Mouse (Mus musculus) forebrain, embryonic 12.5 days (tissue): ENCODE data around the gene Gja10. TPM values are rescaled to one million over a fixed set of nuclear protein-coding genes. Genes with fewer than 3 reads are reported as not detected.

Experiments used
- ATAC-seq: fragments of 200-750 bp; cut with Nextera tagmentation; 2 replicates; pipeline ENCODE4 v1.8.0; 2017; ENCODE audit warnings: moderate TSS enrichment; ENCODE audit not compliant: low FRiP score
- H3K27ac ChIP-seq: fragments of 300-500 bp; sonication (generic); 2 replicates; pipeline ENCODE4 v1.5.1; 2016; ENCODE audit warnings: mild to moderate bottlenecking
- H3K27me3 ChIP-seq: fragments of 300-500 bp; sonication (generic); 2 replicates; pipeline ENCODE4 v1.6.1; 2016; ENCODE audit warnings: mild to moderate bottlenecking
- H3K36me3 ChIP-seq: fragments of 300-500 bp; sonication (generic); replicated peaks from 2 replicates; pipeline ENCODE4 v1.6.1; 2016; ENCODE audit warnings: mild to moderate bottlenecking
- H3K4me1 ChIP-seq: fragments of 300-500 bp; sonication (generic); 2 replicates; pipeline ENCODE4 v1.6.1; 2016
- H3K4me2 ChIP-seq: fragments of 300-500 bp; sonication (generic); 2 replicates; pipeline ENCODE4 v1.6.1; 2016; ENCODE audit warnings: mild to moderate bottlenecking, moderate library complexity
- H3K4me3 ChIP-seq: fragments of 300-500 bp; sonication (generic); replicated peaks from 2 replicates; pipeline ENCODE4 v1.5.1; 2016; ENCODE audit warnings: mild to moderate bottlenecking
- H3K9ac ChIP-seq: fragments of 300-500 bp; sonication (generic); 2 replicates; pipeline ENCODE4 v1.6.1; 2016; ENCODE audit warnings: mild to moderate bottlenecking
- H3K9me3 ChIP-seq: fragments of 300-500 bp; sonication (generic); 2 replicates; pipeline ENCODE4 v1.6.1; 2016
- whole genome bisulfite sequencing: fragments of 180-500 bp; shearing (Covaris S2); methylation state at CpG from one replicate; pipeline ENCODE4 v1.1.7; 2016; 5-methylcytosine and 5-hydroxymethylcytosine counted together
- polyA plus RNA-seq: library from polyadenylated mRNA; unstranded; fragments of >200 nt; fragmentation: Nextera tagmentation; extraction: Ambion mirVana; gene quantifications from 2 replicates; pipeline ENCODE4 v1.2.1, GENCODE M21; 2016

The Gja10 gene
- polyA plus RNA-seq, 1 experiment from 2014 or later: not detected

GRCm38 (mm10) chr4:32555506-32555905, 47.1 kb downstream of the Gja10 start:
- Histone ChIP-seq H3K9ac (no peak overlapping the region), H3K9me3 (no peaks in the 10 kb centered on the region), H3K27ac (no peak overlapping the region), H3K4me1 (peaks cover 5% of the 10 kb centered on the region), H3K4me2 (no peak overlapping the region), H3K36me3 (no peaks in the 10 kb centered on the region; the same call in 1 of the 2 replicates), H3K4me3 (no peak overlapping the region), H3K27me3 (no peaks in the 10 kb centered on the region)
- 92% methylated on average over 7 of the region's 7 CpGs for WGBS
- no peak for ATAC-seq

GRCm38 (mm10) chr4:32551337-32551736, 51.2 kb downstream of the Gja10 start:
- no peak overlapping the region for H3K9ac ChIP-seq
- WGBS: 33% methylated on average over 4 of the region's 4 CpGs

GRCm38 (mm10) chr4:32549150-32549549, 53.4 kb downstream of the Gja10 start:
- Histone ChIP-seq H3K27me3 (no peaks in the 10 kb centered on the region), H3K9ac (no peak overlapping the region), H3K4me3 (no peak overlapping the region), H3K4me1 (no peaks in the 10 kb centered on the region), H3K4me2 (no peak overlapping the region), H3K27ac (no peak overlapping the region), H3K9me3 (peaks cover 3% of the 10 kb centered on the region; the same call in 1 of the 2 replicates), H3K36me3 (no peaks in the 10 kb centered on the region)
- 94% methylated on average over 1 of the region's 1 CpGs for WGBS
- no peak for ATAC-seq

More at GRCm38 (mm10) chr4:32551337-32551736, 51.2 kb downstream of the Gja10 start:
- Histone ChIP-seq H3K9me3 (peaks cover 3% of the 10 kb centered on the region; the same call in 1 of the 2 replicates), H3K4me1 (no peaks in the 10 kb centered on the region), H3K4me3 (no peak overlapping the region), H3K36me3 (no peaks in the 10 kb centered on the region), H3K4me2 (no peak overlapping the region), H3K27me3 (no peaks in the 10 kb centered on the region), H3K27ac (no peak overlapping the region)
- no peak for ATAC-seq

Other genes starting within 250 kb of the Gja10 start
- 73.3 and 76.3 TPM in 2 replicates for gene Casp8ap2, start 12.7 kb upstream of the Gja10 start, polyA plus RNA-seq
- 16.4 and 18.6 TPM in 2 replicates for gene Mdn1, start 54.4 kb upstream of the Gja10 start, polyA plus RNA-seq
- gene Lyrm2, start 197.5 kb upstream of the Gja10 start, polyA plus RNA-seq: 164 and 166 TPM in 2 replicates